Mouse (Mus musculus): ENCODE data around the gene Itga6.

Itga6 gene

GRCm38 (mm10) chr2:71761081-71761480 is 15.7 kb downstream of the Itga6 start:
- no peak for DNase-seq (ENCODE audit: low read depth, low spot score)

GRCm38 (mm10) chr2:71764525-71764924 is 19.1 kb downstream of the Itga6 start:
- DNase-seq (ENCODE audit: low read depth, low spot score) = no peak

DNA sequence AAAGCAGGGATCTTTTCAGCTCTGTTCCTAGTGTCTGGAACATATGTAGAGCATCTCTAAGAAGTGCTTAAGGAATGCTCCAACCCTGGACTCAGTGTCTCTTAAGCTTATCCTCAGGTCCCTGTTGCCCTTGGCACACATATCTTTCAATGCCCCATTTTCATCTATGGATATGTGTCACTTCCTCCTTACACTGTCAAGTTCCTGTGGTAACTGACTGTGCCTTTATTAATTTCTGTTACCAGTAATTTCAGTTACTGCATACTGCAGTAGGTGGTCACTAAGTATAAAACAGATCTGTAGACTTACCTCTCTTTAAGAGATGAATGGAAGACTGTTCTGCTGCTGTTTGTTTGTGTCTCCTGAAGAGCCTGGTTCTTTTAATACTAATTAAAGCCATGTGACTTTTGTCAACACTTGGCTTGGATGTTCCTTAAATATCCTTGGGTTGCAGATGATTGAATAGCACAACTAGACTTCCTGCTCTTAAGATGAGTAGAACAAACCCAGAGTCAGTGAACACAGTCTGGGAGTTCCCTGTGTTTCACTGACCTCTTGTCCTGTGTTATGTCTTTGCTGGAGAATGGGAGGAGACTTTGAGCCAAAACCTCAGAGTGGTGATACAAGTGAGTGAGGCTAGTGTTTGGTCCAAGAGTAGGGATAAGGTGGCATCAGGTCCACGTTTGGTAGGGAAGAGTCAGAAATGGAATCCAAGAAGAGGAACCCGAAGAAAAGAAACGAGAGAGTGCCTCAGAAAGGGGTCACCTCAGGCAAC is 19.7 kb downstream of the Itga6 start:
- no peak for DNase-seq (ENCODE audit: low read depth, low spot score)

DNA sequence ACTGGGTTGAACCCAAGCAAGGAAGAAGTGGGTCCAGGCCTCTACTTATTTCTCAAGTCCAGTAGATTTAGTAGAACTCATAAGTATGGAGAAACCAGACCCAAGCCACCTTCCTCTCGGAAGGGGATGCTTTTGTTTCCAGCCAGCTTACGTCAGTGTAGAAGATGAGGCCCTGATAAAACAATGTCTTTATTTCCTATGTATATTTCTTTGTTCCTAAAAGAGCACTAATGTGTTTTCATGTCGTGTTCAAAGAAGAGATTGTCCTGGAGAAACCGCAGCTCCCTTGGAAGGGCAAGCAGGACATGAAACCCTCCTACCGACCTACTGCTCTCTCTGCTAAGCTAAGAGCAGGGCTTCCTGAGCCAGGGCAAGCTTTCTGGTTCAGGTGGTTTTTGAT is 20.6 kb downstream of the Itga6 start:
- DNase-seq (ENCODE audit: low read depth, low spot score) = no peak

DNA sequence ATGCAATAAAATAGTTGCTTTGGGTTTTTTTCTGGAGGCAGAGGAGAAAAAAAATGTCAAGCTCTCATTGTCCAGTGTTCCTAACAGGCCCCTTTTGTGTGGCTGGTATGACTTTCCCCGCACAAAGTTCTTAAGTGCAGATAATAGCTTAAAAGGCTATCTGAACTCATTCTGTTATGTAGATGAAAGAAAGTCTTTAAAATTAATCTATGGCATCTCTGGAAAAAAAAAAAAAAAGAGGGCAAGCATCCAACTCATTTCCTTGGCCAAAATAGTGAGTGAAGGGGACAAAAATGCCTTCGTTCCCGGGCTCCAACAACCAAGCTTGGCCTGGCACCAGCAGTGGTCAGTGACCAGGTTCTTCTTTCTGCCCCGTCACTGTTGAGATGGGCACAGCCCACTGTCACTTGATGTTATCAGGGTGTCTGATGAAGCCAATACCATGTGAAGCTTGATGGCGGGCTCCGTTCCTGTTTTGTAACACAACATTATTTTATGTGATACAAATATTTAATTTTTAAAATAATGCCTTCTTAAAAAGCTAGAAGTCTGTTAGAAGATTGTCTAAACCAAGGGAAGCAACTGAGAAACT is 21.7 kb downstream of the Itga6 start:
- no peak for DNase-seq (ENCODE audit: low read depth, low spot score)

DNA sequence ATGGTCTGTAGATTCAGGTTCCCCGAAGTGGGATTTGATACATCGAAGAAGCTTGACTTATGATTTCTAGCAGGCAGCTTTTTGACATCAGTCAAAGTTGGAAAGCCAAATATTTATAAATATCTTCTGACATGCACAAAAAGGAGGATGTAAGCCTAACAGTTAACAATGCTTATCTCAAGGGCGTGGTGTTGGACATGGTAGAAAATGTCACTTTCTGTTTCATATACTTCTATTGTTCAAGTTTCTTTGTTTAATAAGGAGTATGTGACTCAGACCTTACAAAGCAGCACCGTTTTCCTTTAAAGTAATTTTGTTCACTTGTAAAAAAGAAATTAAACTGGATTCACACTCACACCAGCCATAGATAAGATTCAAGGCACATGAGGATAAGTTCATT is 26.3 kb downstream of the Itga6 start:
- DNase-seq (ENCODE audit: low read depth, low spot score) = no peak

- no peak for DNase-seq (ENCODE audit: low read depth, low spot score)
Measured at GRCm38 (mm10) chr2:71773714-71774113, 28.3 kb downstream of the Itga6 start.

DNA sequence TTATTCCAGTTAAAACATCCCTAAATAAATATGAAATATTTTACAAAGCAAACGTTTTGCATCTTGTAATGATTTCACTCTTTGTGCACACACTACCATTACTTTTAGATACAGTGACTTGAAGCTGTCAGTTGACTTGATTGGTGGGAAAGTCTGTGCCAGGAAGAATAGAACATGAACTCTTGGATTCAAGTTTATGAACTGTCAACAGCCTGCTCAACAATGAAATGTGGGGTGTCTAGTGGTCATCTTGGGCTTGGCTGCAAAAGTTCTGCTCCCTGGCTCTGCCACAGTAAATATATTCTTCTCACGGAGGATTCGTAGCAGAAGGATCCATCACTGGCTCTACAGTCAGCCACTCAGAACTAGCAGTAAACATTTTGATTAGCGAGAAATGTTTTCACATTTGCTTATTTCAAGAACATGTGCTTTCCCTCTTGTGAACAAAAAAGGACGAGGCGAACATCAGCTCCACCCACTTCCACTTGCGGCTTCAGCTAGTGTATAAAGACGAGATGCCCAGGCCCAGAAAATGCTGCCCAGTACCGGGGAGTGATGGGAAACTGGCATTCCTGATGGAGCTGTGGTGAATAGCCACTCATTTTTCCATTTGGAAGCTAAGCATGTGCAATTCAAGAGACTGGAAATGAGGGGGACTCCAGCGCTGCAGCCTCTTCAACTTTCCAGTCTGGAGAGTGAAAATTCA is 29.0 kb downstream of the Itga6 start:
- DNase-seq (ENCODE audit: low read depth, low spot score) = no peak

DNA sequence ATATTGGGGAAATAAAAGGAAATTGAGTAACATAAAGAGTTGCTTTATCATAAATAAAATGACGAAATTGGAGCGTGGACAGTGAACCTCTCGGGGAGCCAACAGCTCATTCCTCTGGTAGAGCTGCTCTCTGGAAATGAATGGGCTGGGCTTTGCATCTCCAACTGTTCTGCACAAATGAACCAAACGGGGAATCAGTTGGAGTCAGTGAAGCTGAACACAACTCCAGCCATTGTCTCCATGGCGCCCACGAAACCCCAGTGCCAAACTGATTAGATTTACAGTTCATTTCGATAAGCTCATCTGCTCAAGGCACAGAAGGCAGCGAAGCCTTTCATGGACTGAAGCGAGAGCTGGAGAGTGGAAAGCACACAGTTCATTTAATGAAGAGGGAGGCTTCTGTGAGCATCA is 29.8 kb downstream of the Itga6 start:
- DNase-seq (ENCODE audit: low read depth, low spot score) = peak; percentile 49

DNA sequence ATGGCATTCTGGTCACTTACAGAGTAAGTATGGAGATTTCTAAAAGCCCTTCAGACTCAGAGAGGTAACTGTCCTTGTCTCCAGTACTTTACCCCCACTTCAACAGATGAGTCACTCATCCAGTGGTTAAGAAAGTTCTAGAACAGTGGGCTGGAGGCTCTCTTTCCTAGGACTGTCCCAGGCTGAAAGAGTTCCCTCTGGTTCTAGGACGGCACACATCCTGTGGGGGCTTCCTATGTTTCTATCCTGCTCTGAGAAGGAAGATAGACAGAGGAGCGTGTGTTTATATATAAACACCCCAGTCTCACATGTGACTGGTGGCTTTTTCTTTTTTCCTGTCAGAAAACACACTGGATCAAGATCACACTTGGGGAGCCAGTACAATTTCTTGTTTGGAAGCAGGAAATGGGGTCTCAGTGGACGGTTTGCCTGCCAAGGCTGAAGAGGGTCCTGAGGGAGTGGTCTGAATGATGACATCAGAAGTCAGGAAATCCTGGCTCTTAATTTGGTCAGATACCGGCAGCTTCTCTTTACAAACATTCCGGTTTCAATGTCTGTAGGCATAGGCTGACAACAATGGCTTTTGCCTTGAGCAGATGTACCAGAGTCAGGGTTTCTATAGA is 34.0 kb downstream of the Itga6 start:
- no peak for DNase-seq (ENCODE audit: low read depth, low spot score)

DNA sequence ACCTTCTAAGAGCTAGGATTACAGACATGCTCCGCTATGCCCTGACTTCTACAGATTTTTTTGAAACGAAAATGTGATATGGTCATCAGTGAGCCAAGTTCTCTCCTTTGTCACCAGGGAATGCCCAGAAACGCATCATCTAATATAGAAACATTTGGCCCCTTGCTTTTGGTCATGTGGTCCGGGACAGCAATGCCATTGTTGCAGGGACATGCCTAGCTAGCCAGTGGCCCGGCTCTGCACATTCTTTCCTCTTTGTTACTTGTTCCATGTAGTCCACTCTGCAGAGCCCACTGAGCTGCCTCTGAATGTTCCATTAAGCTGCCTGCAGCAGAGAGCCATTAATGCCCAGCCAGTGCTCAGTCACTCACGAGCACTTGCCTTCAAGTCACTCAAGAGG is 34.6 kb downstream of the Itga6 start:
- no peak for DNase-seq (ENCODE audit: low read depth, low spot score)

GRCm38 (mm10) chr2:71785260-71785659 is 39.8 kb downstream of the Itga6 start:
- no peak for DNase-seq (ENCODE audit: low read depth, low spot score)

DNA sequence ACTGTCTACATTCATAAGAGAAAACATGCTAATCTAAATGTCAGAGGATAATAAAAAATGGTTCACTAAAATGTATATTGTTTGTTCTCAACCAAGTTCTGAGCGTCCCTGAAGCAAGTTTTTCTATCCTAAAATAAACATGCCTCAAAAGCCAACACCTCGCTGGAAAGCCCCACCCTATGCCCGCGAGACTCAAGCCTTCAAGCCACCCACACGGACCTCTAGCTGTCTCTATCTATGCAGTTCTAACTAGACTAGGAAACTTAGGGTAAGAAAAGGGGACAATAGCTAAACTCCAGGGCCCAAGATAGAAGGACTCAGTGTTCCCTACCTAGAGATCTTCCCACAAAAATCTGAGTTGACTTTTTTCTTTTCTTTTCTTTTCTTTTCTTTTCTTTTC is 40.6 kb downstream of the Itga6 start:
- DNase-seq (ENCODE audit: low read depth, low spot score) = no peak

DNA sequence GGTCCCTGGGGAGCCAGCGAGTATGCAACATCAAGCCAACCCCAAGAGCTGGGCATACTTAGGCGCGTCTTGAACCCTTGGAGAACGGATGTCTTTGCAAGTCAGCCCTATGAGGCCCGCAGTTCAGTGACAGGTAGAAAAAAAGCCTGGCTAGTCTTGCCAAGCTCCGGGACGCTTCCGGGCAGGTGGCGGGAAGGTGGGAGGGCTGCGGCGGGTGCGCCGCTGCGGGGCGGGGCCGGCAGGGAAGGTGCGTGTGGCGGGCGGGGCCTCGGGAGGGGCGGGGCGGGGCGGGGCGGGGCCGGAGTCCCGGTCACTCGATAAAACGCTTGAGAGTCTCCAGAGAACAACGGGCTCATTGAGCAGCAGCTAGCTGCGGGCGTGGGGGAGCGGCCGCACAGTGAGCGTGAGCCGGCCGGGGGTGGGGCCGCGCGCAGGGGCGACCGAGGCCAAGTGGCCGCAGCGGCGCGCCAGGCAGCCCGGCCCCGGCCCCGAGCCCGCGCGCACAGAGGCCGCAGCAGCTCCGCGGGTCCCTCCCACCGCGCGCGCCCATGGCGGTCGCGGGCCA is 41.3 kb downstream of the Itga6 start:
- DNase-seq (ENCODE audit: low read depth, low spot score) = no peak

DNA sequence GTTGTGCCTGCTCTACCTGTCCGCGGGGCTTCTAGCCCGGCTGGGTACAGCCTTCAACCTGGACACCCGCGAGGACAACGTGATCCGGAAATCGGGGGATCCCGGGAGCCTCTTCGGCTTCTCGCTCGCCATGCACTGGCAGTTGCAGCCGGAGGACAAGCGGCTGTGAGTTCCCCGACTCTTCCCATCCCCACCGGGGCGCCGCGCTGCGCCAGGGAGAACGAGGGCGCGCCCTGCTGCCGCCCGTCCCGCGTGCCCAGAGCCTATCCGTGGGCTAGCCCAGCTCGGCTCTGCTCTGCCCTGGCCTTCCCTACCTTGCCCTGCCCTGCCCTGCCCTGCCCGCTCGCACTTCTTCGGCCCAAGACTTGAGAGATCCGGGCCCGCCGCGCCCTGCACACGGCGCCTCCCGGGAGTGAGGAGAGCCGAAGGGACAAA is 41.8 kb downstream of the Itga6 start:
- DNase-seq (ENCODE audit: low read depth, low spot score) = no peak

DNA sequence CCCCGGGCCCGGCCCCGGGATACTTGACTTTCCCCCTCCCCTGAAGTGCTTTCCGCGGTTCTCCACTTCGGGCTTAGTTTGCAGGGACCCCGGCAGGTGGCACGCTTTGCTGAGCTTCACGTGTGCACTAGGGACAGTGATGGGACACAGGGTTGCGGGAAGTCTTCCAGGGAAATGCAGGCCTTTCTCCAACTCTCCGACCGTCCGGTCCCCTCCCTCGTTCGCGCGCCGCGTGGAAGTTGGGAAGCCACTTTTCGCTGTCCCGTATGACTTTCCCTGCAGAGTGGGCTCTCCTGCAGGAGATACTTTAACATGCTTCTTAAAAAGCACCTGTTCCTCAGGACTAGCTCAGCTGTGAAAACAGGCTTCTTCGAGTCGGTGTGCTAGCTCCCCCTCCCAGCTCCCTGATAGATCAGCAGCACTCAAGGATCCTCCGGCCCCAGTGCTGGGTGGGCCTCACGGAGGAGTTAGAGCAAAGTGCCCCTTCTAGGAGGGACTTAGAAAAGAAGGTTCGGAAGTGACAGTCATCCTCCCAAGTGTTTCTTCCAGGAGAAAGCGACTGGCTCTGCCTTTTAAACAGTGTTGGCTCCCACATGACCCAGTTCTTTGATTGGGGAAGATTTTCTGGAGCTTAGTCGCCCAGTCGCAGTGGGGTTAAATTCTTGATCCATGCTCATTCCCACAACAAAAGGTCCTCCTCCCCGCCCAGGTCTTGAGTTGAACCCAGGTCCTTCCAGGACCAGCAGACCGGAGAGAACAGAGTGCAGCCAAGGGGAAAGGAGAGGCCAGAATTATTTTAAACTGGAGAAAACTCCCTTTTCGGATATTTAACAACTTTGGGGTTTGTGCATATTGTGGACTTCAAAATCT is 42.4 kb downstream of the Itga6 start:
- DNase-seq (ENCODE audit: low read depth, low spot score) = no peak

DNA sequence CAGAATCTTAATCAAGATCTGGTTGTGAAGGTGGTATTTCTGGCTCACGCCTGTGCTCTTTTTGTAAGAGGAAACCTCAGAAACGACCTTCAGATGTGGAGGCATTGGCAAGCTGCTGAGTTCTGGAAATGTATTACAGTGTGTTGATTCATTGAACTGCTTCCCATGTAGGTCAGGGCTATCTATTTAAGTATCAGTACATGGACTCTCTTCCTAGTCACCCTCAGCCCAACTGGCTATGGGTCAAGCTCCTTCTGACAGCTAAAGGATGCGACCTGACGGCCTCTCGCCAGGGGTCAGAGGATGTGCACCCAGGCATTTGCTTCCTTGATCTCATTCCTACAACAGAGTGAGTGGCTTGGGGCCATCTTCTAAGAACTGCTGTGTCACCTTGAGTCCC is 45.3 kb downstream of the Itga6 start:
- DNase-seq (ENCODE audit: low read depth, low spot score) = no peak

- no peak for DNase-seq (ENCODE audit: low read depth, low spot score)
Measured at GRCm38 (mm10) chr2:71791203-71791602, 45.8 kb downstream of the Itga6 start.

DNA sequence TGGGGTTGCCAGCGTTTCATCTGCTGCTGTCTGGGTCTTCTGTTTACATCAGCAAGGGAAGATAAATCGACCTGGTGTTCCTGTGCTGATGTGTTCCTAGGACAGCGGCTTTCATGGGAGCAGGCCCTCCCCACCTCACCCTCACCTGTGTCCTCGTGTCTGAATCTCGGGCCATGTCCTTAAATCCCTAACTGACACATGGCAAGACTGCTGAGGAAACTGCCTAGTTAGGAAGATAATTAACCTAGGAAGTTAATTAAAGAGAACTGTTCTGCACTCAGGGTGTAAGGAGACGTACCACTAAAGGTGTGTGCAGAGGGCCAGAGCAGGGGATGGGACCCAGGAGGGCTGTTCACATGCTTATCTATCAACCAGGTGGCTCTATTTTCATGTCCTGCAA is 48.7 kb downstream of the Itga6 start:
- DNase-seq (ENCODE audit: low read depth, low spot score) = no peak

DNA sequence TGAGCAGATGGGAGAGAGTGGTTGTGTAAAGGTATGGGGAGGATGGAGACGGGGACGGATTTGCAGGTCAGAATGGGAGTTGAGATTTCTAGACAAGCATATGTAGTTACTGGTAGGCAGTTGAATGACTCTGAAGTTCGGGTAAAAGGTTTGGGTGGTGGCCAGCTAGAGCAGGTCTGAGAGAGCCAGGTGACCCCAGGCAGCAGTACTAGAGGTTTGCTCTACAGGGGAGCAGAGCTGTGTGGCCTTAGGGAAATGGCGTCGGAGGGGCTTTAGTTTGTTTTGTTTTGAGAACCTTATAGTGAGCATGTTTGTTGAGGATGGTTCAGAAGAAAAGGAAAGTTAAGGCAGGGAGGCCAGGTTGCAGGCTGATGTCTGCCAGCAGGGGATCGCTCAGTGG is 51.4 kb downstream of the Itga6 start:
- no peak for DNase-seq (ENCODE audit: low read depth, low spot score)

DNA sequence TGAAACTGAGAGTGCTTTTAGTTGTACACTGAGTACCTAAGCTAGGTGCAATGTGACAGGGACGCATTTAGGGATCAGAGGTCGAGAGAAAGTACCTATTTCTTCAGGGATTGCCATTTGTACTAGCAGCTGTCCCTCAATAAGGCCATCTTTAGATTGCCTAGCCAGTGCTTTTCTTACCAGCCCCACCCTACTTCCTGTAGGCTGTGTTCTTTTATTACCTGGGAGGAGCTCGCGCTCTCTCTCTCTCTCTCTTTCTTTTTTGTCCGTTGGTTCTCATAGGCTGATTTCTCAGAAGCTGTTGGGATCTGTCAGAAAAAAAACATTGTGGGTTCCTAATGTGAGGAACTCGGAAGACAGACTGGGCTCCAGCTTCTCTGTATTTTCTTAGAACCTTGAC is 55.4 kb downstream of the Itga6 start:
- DNase-seq (ENCODE audit: low read depth, low spot score) = no peak

All from brain, embryonic 18.5 days (tissue).